Mouse (Mus musculus) adrenal gland, postnatal 25 days (tissue): ENCODE data around the gene Hectd4. TPM values are rescaled to one million over a fixed set of nuclear protein-coding genes. Genes with fewer than 3 reads are reported as not detected.
"Not testable (repeated sequence)": the region's sequence is repeated elsewhere in the genome, so short reads cannot be mapped to it uniquely, and the experiment has no call there.

ENCODE experiments used
- DNase-seq: peaks from one replicate; pipeline ENCODE4 v3.0.0; 2021; ENCODE audit warnings: mixed read lengths
- total RNA-seq: library from RNA; stranded (reverse); gene quantifications from 2 replicates; pipeline ENCODE4 v1.2.3, GENCODE M21; 2021

Gene Hectd4
- total RNA-seq, 1 experiment from 2014 or later = 29.8 TPM

DNA sequence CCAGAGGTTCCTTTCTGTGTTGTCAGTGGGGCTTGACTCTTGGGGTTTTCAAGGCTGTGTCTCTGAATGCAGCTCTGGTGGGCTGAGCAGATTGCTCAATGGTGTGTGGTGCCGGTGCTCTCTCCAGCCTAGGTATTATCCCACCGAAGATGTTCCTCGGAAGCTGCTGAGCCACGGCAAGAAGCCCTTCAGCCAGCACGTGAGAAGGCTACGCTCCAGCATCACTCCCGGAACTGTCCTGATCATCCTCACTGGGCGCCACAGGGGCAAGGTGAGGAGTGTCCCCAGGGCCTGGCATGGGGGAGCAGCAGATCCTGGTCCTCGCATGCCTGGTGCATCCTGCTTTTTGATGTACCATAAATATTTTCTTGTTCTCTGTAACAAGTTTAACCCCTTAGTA is 13.5 kb upstream of the Hectd4 start:
- no peak for DNase-seq

DNA sequence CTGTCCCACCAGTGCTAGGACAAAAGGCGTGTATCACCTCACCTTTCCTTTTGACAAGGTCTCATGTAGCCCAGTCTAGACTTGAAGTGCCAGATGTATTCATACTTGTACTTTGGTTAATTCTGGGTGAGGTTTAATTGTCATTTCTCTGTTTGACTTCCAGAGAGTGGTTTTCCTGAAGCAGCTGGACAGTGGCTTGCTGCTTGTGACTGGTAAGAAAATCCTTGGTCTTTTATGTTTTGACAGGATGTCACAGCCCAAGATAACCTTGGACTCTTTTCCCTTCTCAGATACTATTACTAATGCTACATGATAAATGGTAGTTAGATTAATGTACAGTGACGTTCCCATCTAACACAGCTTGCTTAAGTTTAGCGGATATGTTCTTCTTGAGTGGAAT is 13.0 kb upstream of the Hectd4 start:
- no peak for DNase-seq

DNA sequence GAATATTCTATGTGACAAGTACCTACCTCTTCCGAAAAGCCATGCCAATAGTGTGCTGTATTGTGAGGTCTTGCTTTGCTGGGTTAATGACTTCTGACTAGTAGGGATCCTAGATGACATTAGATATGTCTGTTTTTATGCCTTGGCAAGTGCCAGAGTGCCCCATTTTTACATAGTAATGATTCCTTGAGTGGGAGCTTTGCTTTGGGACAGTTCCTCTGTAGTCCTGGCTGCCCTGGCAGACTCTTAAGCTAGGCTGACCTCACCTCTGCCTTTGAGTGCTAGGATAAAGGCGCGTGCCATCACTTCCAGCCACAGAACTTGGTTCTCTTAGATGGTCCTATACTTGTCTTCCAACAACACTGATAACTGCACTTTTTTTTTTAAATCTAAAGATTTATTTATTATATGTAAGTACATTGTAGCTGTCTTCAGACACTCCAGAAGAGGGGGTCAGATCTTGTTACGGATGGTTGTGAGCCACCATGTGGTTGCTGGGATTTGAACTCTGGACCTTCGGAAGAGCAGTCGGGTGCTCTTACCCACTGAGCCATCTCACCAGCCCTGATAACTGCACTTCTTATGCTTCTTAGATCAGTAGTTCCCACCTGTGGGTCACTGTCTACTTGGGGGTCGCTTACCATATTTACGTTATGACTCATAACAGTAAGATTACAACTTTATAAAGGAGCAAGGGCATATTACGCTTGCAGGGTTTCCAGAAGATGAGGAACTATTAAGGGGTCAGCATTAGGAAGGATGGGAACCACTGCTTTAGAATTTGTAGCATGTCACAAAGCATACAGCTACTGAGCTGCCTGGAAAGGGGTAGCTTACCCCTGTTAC is 10.0 kb upstream of the Hectd4 start:
- DNase-seq = no peak

DNA sequence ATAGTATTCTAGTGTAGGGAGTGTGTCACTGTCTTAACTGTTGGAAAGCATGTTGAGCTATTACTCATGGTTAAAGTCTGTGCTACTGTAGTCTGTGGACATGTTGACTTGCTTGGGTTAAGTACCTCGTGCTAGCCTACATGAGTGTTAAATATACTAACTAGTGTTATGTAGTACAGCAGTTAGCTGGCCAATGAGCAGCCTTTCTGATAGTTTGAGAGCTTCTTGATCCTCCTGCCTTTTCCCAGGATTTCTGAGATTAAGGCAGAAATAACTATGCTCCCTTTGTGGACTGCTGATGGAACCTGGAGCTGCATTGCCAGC is 9.5 kb upstream of the Hectd4 start:
- no peak for DNase-seq

- no peak for DNase-seq
Measured at GRCm38 (mm10) chr5:121212108-121212507, 7.9 kb upstream of the Hectd4 start.

GRCm38 (mm10) chr5:121214707-121215106 is 5.3 kb upstream of the Hectd4 start:
- no peak for DNase-seq

GRCm38 (mm10) chr5:121215380-121216125 is 4.5 kb upstream of the Hectd4 start:
- peak; percentile 77 for DNase-seq

DNA sequence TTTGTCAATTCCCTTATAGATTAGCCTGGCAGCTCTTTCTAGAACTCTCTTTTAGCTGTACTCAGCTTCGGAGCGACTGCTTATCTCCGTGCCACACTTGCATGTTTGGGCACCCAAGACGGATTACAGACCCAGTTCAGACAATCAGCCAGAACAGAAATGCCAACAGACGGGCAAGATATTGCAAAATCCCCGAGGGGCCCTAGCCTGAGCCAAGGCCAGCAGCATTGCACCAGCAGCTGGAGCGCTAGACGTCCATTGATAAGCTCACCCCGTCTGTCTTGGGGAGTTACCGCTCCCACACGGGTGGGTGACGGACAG is 3.9 kb upstream of the Hectd4 start:
- DNase-seq = peak; percentile 56

GRCm38 (mm10) chr5:121216584-121217312 is 3.3 kb upstream of the Hectd4 start:
- not testable (repeated sequence) for DNase-seq

GRCm38 (mm10) chr5:121217313-121217634 is 2.7 kb upstream of the Hectd4 start:
- DNase-seq = no peak

DNA sequence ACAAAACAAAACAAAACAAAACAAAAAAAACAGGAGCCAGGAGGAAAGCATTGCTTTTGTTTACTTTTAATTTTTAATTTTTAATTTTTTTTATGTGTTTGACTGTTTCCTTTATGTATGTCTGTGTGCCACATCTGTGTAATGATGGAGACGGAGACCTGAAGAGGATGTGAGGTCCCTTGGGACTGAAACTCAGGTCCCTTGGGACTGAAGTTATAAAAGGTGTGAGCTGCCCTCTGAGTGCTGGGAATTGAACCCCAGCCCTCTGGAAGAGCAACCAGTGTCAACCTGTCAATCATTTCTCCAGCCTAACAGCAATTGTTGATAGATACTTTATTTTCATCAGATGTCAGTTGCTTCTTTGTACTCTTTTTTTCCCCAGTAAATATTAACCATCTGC is 829 bp upstream of the Hectd4 start:
- DNase-seq = no peak

DNA sequence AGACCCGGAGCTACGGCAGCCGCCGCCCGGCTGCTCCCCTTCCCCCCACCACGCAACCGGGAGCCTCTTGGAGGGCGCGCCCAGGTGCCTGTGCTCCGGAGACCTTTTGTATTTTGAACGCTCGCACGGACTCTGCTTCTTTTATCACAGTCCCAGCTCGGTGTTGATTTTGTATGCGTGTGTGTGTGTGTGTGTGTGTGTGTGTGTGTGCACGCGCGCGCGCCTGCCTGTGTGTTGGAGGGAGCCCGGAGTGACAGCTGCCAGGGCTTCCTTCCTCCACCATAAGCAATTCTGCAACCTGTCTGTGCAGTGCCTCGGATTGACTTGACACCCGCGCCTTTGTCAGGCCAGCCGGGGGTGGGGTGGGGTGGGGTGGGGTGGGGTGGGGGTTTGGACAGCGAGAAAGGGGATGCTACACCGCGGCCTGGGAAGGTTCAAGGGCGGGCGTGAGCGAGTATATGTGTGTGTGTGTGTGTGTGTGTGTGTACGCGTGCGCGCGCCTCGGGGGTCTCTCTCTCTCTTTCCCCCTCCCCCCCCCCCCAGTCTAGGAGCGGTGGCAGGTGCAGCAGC is 798 bp downstream of the Hectd4 start:
- no peak for DNase-seq

- no peak for DNase-seq
Measured at GRCm38 (mm10) chr5:121221328-121221850, 1.4 kb downstream of the Hectd4 start.

DNA sequence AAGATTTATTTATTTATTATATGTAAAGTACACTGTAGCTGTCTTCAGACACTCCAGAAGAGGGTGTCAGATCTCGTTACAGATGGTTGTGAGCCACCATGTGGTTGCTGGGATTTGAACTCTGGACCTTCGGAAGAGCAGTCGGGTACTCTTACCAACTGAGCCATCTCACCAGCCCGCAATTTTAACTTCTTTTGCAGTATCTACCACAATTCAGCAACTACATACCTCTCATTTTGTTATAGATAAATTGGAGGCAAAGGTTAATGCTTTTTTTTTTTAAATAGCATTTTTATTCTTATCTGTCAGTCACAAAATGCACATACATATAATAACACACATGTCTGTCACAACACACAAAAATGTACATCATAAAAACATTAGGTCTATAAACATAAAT is 4.0 kb downstream of the Hectd4 start:
- not testable (repeated sequence) for DNase-seq

GRCm38 (mm10) chr5:121224856-121225255 is 4.8 kb downstream of the Hectd4 start:
- DNase-seq = no peak

DNA sequence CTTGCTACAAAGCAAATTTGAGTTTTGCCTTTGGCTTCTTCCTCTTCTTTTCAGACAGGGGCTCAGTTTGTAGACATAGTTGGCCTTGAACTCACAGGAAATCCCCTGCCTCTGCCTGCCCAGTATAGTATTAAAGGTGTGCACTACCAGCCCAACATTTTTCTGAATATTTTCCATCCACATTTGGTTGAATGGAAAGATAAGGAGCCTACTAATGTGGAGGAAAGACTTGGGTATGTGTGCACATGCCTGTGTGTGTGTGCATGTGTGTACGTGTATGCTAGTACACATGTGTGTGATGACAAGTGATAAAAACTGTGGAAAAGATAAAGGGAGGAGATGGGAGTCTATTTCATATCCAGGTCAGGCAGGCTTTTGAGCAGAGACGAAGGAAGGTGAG is 5.8 kb downstream of the Hectd4 start:
- DNase-seq = no peak

DNA sequence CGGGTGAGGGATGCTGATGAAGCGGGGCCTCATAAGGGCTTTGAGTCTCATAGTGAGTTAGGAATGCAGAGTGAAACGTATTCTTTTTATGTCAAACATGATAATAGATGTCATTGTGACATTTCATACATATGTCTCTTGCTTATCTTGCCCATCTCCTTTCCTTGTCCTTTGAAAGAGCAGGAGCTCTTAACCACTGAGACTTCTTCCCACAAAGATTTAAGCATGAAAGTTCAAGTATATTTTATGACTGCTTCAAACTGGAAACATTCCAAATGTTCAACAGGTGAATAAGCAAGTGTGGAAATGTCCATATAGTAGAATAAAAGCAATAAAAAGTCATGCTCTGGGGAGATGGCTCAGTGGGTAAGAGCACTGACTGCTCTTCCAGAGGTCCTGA is 6.4 kb downstream of the Hectd4 start:
- DNase-seq = no peak

- no peak for DNase-seq
Measured at GRCm38 (mm10) chr5:121226845-121227244, 6.8 kb downstream of the Hectd4 start.

- DNase-seq = not testable (repeated sequence)
Measured at GRCm38 (mm10) chr5:121227330-121227729, 7.3 kb downstream of the Hectd4 start.

DNA sequence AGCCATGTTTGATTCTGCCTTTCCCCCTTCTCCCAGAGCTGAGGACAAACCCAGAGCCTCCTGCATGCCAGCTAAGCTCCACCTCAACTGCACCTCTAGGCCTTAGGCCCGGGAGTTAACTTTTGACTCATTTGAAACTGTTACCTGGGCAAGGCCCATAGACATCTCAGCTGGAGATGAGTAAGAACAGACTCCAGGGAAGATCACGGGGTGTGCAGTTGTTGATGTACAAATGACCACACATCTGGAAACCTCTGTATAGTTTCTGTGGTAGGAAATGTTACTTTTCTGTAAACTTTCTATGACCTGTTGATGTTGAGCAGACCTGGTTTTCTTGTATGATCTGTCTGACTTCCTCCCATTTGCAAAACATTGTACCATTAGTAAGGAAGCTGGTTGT is 9.2 kb downstream of the Hectd4 start:
- DNase-seq = no peak

- no peak for DNase-seq
Measured at GRCm38 (mm10) chr5:121230811-121231210, 10.8 kb downstream of the Hectd4 start.

GRCm38 (mm10) chr5:121232789-121233188 is 12.8 kb downstream of the Hectd4 start:
- DNase-seq = no peak

DNA sequence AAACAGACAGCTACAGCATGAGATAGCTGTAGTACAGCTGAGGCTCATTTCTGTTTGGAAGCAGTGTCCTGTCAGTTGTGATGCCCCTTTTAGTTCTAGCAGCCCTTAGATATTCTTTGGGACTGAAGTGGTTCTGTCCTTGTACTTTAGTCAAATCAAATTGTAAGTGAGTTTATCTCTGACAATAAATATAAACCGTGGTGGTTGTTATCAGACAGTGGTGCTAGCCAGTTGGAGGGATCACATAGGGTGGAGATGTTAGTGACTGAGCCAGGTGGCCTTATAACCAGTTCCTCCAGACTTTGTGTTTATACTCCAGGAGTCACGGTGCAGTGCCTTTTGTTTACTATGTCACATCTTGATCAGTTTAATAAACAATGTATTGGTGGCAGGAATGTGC is 13.7 kb downstream of the Hectd4 start:
- DNase-seq = no peak
